Comparison of ENCODE assay signal across 15 mouse cellular contexts in the genomic region with DNA sequence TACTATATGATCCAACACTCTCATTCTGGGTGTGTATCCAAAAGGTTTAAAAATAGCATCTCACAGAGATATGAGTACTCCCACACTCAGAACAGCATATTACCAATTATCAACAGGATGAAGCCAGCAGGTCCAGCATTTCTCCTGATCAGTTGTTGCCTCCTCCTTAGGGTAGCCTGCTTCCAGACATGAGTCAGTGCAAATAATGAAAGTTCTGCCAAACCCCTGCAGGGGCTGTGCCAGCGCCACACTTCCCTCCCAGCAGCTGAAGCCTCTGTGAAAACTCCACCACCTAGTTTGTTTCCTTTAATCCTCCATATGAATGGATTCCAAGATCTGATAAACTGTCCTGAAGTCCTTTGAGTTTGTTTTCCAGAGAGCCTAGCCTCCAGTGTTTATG. TPM values are rescaled to one million over a fixed set of nuclear protein-coding genes. Genes with fewer than 3 reads are reported as not detected.
A peak's percentile ranks its signal among the peaks of the same experiment; 100 is the strongest.
DNase-seq lines count a peak whose midpoint lies in the region.
"Had no signal": no experiment of that assay in that cellular context is flagged by ENCODE, and none has a peak within 500 bp of the region (broad histone marks: within the 10 kb centered on the region; RNA-seq: fewer than 3 reads in every experiment).

No protein-coding gene starts in this region.

- DNase-seq in layer of hippocampus, adult 18-20 months (ENCODE audit: low spot score in 2 of 2): peak; percentile 21 to 26
- DNase-seq in layer of hippocampus, postnatal 10 days (ENCODE audit: low spot score in 2 of 2): no peak
- peak; percentile 12 to 14 for DNase-seq in right cerebral cortex, adult 2 months (ENCODE audit: low spot score in 2 of 2)
- DNase-seq in right cerebral cortex, postnatal 14 days: no peak
- DNase-seq in layer of hippocampus, adult 8-10 months (ENCODE audit: low spot score in 2 of 2): peak; percentile 24 to 26
- DNase-seq in adrenal gland, adult (ENCODE audit: inconsistent age in 2 of 2, low spot score in 1 of 2): no peak
- DNase-seq in frontal cortex, postnatal 10 days (ENCODE audit: low spot score in 2 of 2): no peak
- DNase-seq: adrenal gland, postnatal 14 days; cerebellum, adult 8-10 months; gastrocnemius, postnatal 25 days; heart, postnatal 10 days; kidney, adult 9 months; kidney, postnatal 25 days; lung, adult 2 months; thymus, postnatal 14 days had no signal

RNA-seq across cellular contexts. Expression of a gene that starts 4.3 kb away (rescaled TPM):
- total RNA-seq in layer of hippocampus, adult 18-20 months (2021): 1 to 10 TPM; 1.3 to 1.9 TPM
- under 1 TPM; 0.75 to 0.80 TPM for total RNA-seq in layer of hippocampus, postnatal 10 days (2021)
- 1 to 10 TPM in 2 of 4 experiments, not detected in 2; 1.8 to 2.0 TPM for total RNA-seq in layer of hippocampus, adult 8-10 months (2022)

RNA-seq across cellular contexts. Expression of a gene that starts 4.3 kb away (rescaled TPM):
- under 1 TPM; 0.17 to 0.23 TPM for total RNA-seq in layer of hippocampus, adult 18-20 months (2021)
- under 1 TPM; 0.59 to 0.67 TPM for total RNA-seq in layer of hippocampus, postnatal 10 days (2021)
- under 1 TPM in 3 of 4 experiments, not detected in 1; 0.41 to 0.61 (median 0.50) TPM for total RNA-seq in layer of hippocampus, adult 8-10 months (2022)

Comparison
In these comparisons a context has a peak if more than half of its experiments do, and no peak if none do; other contexts are left out.
1. DNase-seq: peak in layer of hippocampus, adult 18-20 months (2 of 2), right cerebral cortex, adult 2 months (2 of 2) and layer of hippocampus, adult 8-10 months (2 of 2); none in layer of hippocampus, postnatal 10 days (0 of 2), right cerebral cortex, postnatal 14 days (single experiment), adrenal gland, adult (0 of 2) and frontal cortex, postnatal 10 days (0 of 2).